Comparison of ENCODE assay signal across 26 mouse cellular contexts in the genomic region with DNA sequence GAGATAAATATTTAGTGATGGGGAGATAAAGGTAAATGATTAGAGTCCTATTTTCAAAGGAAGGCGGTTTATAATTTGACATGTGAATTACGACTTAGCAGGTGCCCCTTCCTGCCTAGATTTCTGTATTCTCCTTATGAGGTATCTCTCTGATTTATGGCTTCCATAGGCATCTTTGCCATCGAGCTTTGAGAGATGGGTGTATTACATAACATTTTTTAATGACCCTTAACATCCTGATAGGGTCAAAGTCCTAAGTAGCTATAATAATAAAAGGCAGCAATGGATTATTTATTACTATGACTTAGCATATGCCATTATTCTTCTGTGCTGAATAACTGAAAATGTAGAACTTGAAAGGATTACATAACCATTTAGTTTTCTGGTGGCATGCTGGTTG.
"Had no signal": no experiment of that assay in that cellular context is flagged by ENCODE, and none has a peak within 500 bp of the region (broad histone marks: within the 10 kb centered on the region; RNA-seq: fewer than 3 reads in every experiment).

No protein-coding gene starts in this region.

- H3K9ac ChIP-seq: heart, embryonic 12.5 days; hindbrain, embryonic 12.5 days; hindbrain, embryonic 14.5 days; kidney, embryonic 15.5 days; limb, embryonic 13.5 days; limb, embryonic 15.5 days; liver, embryonic 12.5 days; liver, embryonic 14.5 days had no signal

- ATAC-seq: hindbrain, embryonic 16.5 days; inflammation-experienced regulatory T-cells, adult 6 months; liver, embryonic 12.5 days had no signal

- DNase-seq: gastrocnemius, adult 2 months; gastrocnemius, postnatal 10 days; gastrocnemius, postnatal 25 days; heart, adult 18-20 months; heart, postnatal 10 days; heart, postnatal 4 days; kidney, adult 18-20 months; kidney, adult 8-10 months; kidney, postnatal 14 days; kidney, postnatal 36 days; layer of hippocampus, adult 9-11 months; layer of hippocampus, postnatal 36 days; left cerebral cortex, postnatal 4 days had no signal

- H3K4me2 ChIP-seq: heart, embryonic 12.5 days; hindbrain, embryonic 12.5 days; hindbrain, embryonic 14.5 days; kidney, embryonic 15.5 days; limb, embryonic 13.5 days; limb, embryonic 15.5 days; liver, embryonic 12.5 days had no signal

- H3K4me3 ChIP-seq: gastrocnemius, adult 2 months; heart, embryonic 10.5 days; heart, embryonic 12.5 days; hindbrain, embryonic 10.5 days; hindbrain, embryonic 12.5 days; kidney, embryonic 15.5 days; limb, embryonic 13.5 days; limb, embryonic 15.5 days; liver, embryonic 12.5 days had no signal

- H3K9me3 ChIP-seq: heart, embryonic 10.5 days; heart, embryonic 12.5 days; hindbrain, embryonic 10.5 days; hindbrain, embryonic 12.5 days; kidney, embryonic 15.5 days; limb, embryonic 13.5 days; limb, embryonic 15.5 days; liver, embryonic 12.5 days had no signal

- H3K4me1 ChIP-seq: heart, embryonic 10.5 days; heart, embryonic 12.5 days; liver, embryonic 12.5 days had no signal

- H3K36me3 ChIP-seq: heart, embryonic 10.5 days; heart, embryonic 12.5 days; hindbrain, embryonic 10.5 days; hindbrain, embryonic 12.5 days; kidney, embryonic 15.5 days; limb, embryonic 13.5 days; limb, embryonic 15.5 days; liver, embryonic 12.5 days had no signal

- H3K27me3 ChIP-seq: heart, embryonic 12.5 days; kidney, embryonic 15.5 days; limb, embryonic 13.5 days; limb, embryonic 15.5 days had no signal

- H3K27ac ChIP-seq: gastrocnemius, adult 2 months; heart, embryonic 10.5 days; hindbrain, embryonic 10.5 days; hindbrain, embryonic 12.5 days; hindbrain, embryonic 14.5 days; kidney, embryonic 15.5 days; kidney, postnatal 0 days; limb, embryonic 13.5 days; limb, embryonic 15.5 days; liver, embryonic 12.5 days; liver, embryonic 14.5 days had no signal
